Mouse (Mus musculus): ENCODE measurements around the gene Arf6. TPM values are rescaled to one million over a fixed set of nuclear protein-coding genes. Genes with fewer than 3 reads are reported as not detected.
"Not testable (repeated sequence)": the region's sequence is repeated elsewhere in the genome, so short reads cannot be mapped to it uniquely, and the experiment has no call there.

The Arf6 gene
- polyA plus RNA-seq, 1 experiment from 2014 or later: 25.9 TPM

DNA sequence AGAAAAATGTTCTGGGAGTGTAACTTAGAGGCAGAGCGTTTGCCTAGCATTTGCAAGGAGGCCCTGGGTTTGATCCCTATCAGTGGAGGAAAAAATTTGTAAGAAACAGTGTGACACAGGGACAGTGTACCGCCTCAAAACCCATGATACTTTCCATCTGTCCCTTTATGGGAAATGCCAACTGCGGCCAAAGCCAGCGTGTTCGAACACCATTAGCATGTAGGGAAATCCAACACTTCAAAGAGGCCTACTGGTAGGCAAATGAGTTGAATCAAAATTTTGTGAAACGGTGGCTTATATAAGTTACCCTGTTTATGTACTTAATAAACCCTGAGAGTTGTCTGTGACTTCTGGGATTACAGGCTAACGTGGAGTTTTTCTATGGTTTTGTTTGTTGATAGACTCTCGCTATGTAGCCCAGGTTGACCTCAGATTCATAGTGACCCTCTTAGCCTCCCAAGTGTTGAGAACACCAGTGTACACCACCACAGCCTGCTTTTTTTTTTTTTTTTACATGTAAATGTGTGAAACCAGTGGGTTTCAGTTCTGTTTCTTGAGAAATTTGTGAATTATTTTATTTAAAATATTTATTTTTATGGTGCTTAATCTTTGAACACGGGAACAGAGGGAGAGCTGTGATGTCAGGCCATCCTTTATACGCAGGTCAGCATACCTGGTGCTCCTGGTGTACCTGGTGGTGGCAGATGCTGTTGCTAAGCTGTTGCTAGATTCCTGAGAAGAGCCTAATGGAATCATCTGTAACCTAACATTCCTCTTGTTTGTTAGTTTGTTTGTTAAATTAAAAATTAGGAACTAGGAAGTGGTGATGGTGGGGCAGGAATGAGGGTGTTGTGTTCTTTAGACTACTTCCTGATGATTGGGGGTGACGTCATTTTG, 6.9 kb downstream of the Arf6 start:
- Histone ChIP-seq H3K27ac (no peak overlapping the region), H3K27me3 (replicated peaks) (no peaks in the 10 kb centered on the region), H3K4me2 (no peak overlapping the region), H3K9ac (no peak overlapping the region), H3K9me3 (no peaks in the 10 kb centered on the region), H3K4me1 (peaks cover 15% of the 10 kb centered on the region), H3K4me3 (no peak overlapping the region), H3K36me3 (replicated peaks) (no peaks in the 10 kb centered on the region)
- no peak for ATAC-seq (replicated peaks)
- 93% methylated on average over 11 of the region's 11 CpGs for WGBS

DNA sequence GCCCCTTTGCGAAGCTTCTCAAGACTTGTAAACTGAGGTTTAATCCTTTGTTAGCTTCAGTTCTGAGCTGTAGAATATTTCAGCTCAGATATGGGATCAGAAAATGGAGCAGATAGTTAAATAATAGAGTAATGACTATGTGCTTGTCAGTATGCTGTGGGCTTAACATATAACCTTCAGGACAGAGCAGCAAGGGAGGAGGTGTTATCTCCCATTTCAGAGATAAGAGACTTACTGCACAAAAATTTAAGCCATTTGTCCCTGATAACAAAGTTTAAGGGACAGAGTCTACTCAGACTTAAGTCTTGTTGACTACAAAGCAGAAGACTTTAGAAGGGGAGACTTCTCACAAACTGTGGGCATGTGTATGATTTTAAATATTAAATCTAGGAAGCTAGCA, 10.9 kb downstream of the Arf6 start:
- no peaks in the 10 kb centered on the region for H3K9me3 ChIP-seq
- no peak overlapping the region for H3K4me3 ChIP-seq
- no peak overlapping the region for H3K9ac ChIP-seq
- ATAC-seq (replicated peaks): no peak
- no peak overlapping the region for H3K27ac ChIP-seq
- H3K4me2 ChIP-seq: no peak overlapping the region
- no peaks in the 10 kb centered on the region for H3K4me1 ChIP-seq
- H3K36me3 ChIP-seq (replicated peaks): no peaks in the 10 kb centered on the region
- 94% methylated on average over 1 of the region's 1 CpGs for WGBS
- H3K27me3 ChIP-seq (replicated peaks): no peaks in the 10 kb centered on the region

GRCm38 (mm10) chr12:69384606-69385005, 12.7 kb downstream of the Arf6 start:
- no peak overlapping the region for H3K27ac ChIP-seq
- no peak overlapping the region for H3K4me2 ChIP-seq
- H3K4me1 ChIP-seq: no peaks in the 10 kb centered on the region
- no peak for ATAC-seq (replicated peaks)
- no peak overlapping the region for H3K4me3 ChIP-seq
- no peak overlapping the region for H3K9ac ChIP-seq
- H3K36me3 ChIP-seq (replicated peaks): no peaks in the 10 kb centered on the region
- WGBS: 88% methylated on average over 5 of the region's 5 CpGs
- no peaks in the 10 kb centered on the region for H3K9me3 ChIP-seq
- no peaks in the 10 kb centered on the region for H3K27me3 ChIP-seq (replicated peaks)

GRCm38 (mm10) chr12:69385542-69386280, 13.8 kb downstream of the Arf6 start:
- WGBS: 66% methylated on average over 6 of the region's 6 CpGs
- no peak overlapping the region for H3K27ac ChIP-seq
- H3K9ac ChIP-seq: no peak overlapping the region
- no peaks in the 10 kb centered on the region for H3K4me1 ChIP-seq
- no peaks in the 10 kb centered on the region for H3K36me3 ChIP-seq (replicated peaks)
- no peaks in the 10 kb centered on the region for H3K27me3 ChIP-seq (replicated peaks)
- no peak overlapping the region for H3K4me2 ChIP-seq
- no peaks in the 10 kb centered on the region for H3K9me3 ChIP-seq
- no peak overlapping the region for H3K4me3 ChIP-seq
- no peak for ATAC-seq (replicated peaks)

DNA sequence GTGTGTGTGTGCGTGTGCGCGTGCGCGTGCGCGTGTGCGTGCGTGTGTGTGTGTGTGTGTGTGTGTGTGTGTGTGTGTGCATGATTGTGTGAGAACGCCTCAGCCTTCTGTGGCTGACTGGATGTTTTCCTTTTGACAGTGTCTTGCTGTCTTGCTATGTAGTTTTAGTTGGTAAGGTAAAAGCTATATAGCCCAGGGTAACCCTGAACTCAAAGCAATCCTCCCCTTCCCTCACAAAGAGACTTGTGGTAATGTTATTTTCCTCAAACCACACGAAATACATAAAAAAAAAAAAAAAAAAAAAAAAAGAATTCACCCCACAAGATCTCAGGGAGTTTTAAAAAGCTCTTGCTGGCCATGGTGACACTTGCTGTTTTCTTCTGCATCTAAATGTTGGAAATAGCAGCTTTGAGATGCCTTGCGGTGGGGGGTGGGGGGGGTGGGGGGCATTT, 14.4 kb downstream of the Arf6 start:
- H3K27me3 ChIP-seq (replicated peaks); H3K4me1 ChIP-seq: not testable (repeated sequence)
- WGBS: 65% methylated on average over 7 of the region's 12 CpGs

GRCm38 (mm10) chr12:69388321-69388869, 16.4 kb downstream of the Arf6 start:
- Histone ChIP-seq H3K9ac (no peak overlapping the region), H3K4me3 (no peak overlapping the region), H3K36me3 (replicated peaks) (no peaks in the 10 kb centered on the region), H3K27ac (no peak overlapping the region), H3K4me1 (no peaks in the 10 kb centered on the region), H3K4me2 (no peak overlapping the region), H3K27me3 (replicated peaks) (no peaks in the 10 kb centered on the region), H3K9me3 (no peaks in the 10 kb centered on the region)
- WGBS: 85% methylated on average over 10 of the region's 10 CpGs
- no peak for ATAC-seq (replicated peaks)

More for the DNA sequence above, 14.4 kb downstream of the Arf6 start:
- H3K9me3 ChIP-seq; H3K4me2 ChIP-seq; H3K36me3 ChIP-seq (replicated peaks); ATAC-seq (replicated peaks); H3K9ac ChIP-seq; H3K4me3 ChIP-seq; H3K27ac ChIP-seq: not testable (repeated sequence)

- no peak for ATAC-seq (replicated peaks)
- Histone ChIP-seq H3K9me3 (no peaks in the 10 kb centered on the region), H3K9ac (no peak overlapping the region), H3K36me3 (replicated peaks) (no peaks in the 10 kb centered on the region), H3K27me3 (replicated peaks) (no peaks in the 10 kb centered on the region), H3K27ac (no peak overlapping the region), H3K4me2 (no peak overlapping the region), H3K4me3 (no peak overlapping the region), H3K4me1 (no peaks in the 10 kb centered on the region)
- WGBS: 67% methylated on average over 7 of the region's 7 CpGs
These were observed 17.5 kb downstream of the Arf6 start for GRCm38 (mm10) chr12:69389273-69389938.

DNA sequence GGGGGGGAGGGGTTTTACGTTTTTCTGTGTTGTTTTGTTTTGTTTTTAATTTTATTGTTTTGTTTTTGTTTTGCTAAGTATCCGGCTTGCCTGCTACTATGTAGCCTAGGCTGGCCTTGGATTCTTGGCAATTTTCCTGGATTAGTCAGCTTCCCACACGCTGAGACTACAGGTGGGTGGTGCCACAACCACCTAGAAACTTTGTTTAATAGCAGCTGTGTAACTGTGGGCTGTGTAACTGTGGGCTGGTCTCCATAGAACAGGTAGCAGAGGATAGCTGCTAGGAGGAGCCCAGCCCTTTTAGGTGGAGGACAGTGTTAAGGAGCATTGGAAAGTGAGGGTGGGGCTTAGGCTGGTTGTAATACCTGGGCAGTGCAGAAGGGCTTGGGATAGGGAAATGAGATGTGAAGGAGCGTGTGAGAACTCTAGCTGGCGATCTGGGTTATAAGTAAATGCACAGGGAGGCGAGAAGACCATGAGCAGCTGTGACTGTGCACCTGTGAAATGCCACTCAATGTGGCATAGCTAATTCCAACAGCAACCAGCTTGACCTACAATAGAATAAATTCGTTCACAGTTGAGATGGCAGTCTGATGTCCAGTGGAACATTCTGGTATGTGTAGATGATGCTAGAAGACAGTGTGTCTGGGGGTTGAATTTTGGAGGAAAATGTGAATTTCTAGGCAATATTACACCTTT, 18.2 kb downstream of the Arf6 start:
- no peak overlapping the region for H3K27ac ChIP-seq
- no peaks in the 10 kb centered on the region for H3K27me3 ChIP-seq (replicated peaks)
- H3K9me3 ChIP-seq: no peaks in the 10 kb centered on the region
- no peak overlapping the region for H3K4me2 ChIP-seq
- H3K4me1 ChIP-seq: no peaks in the 10 kb centered on the region
- no peak overlapping the region for H3K4me3 ChIP-seq
- 83% methylated on average over 7 of the region's 7 CpGs for WGBS
- H3K36me3 ChIP-seq (replicated peaks): no peaks in the 10 kb centered on the region
- H3K9ac ChIP-seq: no peak overlapping the region
- no peak for ATAC-seq (replicated peaks)

- WGBS: 81% methylated on average over 10 of the region's 10 CpGs
- Histone ChIP-seq H3K27me3 (replicated peaks) (no peaks in the 10 kb centered on the region), H3K9me3 (no peaks in the 10 kb centered on the region), H3K4me2 (no peak overlapping the region), H3K27ac (no peak overlapping the region), H3K36me3 (replicated peaks) (no peaks in the 10 kb centered on the region), H3K9ac (no peak overlapping the region), H3K4me3 (no peak overlapping the region), H3K4me1 (no peaks in the 10 kb centered on the region)
- no peak for ATAC-seq (replicated peaks)
These were observed 21.1 kb downstream of the Arf6 start for GRCm38 (mm10) chr12:69393076-69393475.

DNA sequence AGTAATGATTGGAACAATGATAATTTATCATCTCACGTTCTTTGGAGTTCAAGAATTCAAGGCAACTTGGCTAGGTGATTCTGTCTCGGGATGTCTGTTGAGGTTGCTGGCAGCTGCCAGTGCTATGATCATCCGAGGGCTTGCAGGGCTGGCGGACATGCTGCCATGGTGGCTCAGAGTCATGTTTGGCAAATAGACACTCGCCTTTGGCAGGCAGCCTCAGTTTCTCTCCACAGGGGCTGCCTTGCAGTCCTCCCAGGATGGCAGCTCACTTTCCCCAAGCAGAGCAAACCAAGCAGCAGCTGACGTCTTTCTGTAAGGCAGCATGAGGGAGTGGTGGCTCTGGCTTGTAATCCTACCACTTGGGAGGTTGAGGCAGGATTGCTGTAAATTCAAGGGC, 22.5 kb downstream of the Arf6 start:
- Histone ChIP-seq H3K4me2 (no peak overlapping the region), H3K4me1 (no peaks in the 10 kb centered on the region), H3K4me3 (no peak overlapping the region), H3K27me3 (replicated peaks) (no peaks in the 10 kb centered on the region), H3K36me3 (replicated peaks) (no peaks in the 10 kb centered on the region), H3K9me3 (no peaks in the 10 kb centered on the region), H3K27ac (no peak overlapping the region), H3K9ac (no peak overlapping the region)
- 78% methylated on average over 6 of the region's 6 CpGs for WGBS
- no peak for ATAC-seq (replicated peaks)

GRCm38 (mm10) chr12:69400367-69400766, 28.4 kb downstream of the Arf6 start:
- H3K4me3 ChIP-seq: no peak overlapping the region
- H3K4me2 ChIP-seq: no peak overlapping the region
- H3K9me3 ChIP-seq: no peaks in the 10 kb centered on the region
- no peak for ATAC-seq (replicated peaks)
- no peak overlapping the region for H3K27ac ChIP-seq
- H3K9ac ChIP-seq: no peak overlapping the region
- WGBS: 86% methylated on average over 4 of the region's 4 CpGs
- H3K36me3 ChIP-seq (replicated peaks): no peaks in the 10 kb centered on the region
- H3K4me1 ChIP-seq: no peaks in the 10 kb centered on the region
- no peaks in the 10 kb centered on the region for H3K27me3 ChIP-seq (replicated peaks)

Data from midbrain, embryonic 15.5 days (tissue).